Mouse (Mus musculus): ENCODE results near the gene Arid4a.

- TF ChIP-seq EP300 (IDR thresholded peaks at IDR 0.05; ENCODE audit: low read depth) (no peak), CTCF (IDR thresholded peaks at IDR 0.05; ENCODE audit: low read depth) (no peak)
Observed at GRCm38 (mm10) chr12:71052341-71052995, 36.7 kb downstream of the Arid4a start.
